Mouse (Mus musculus) layer of hippocampus, adult 9-11 months (tissue): ENCODE results near the gene Fam19a2.

Source experiments
- DNase-seq: peaks from one replicate; pipeline ENCODE4 v3.0.0; 2022

Gene Fam19a2

DNA sequence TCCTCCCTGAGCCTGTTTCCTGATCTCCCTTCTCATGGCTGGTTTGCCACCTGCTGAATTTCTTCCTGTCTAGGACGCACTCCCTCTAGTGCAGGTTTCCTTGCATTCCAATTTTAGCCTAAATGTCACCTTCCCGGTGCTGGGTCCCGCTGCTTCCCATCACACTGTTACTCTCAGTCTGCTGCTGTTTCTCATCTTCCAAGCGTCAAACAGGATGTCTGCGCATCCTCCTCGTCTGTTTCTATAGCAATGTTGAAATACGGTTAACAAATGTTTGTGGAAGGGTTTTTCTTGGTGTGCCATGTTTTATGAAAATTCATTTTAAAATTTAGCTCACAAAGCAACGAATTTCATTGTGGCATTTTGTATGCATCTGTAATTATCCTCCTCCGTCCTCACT lies 131.6 kb downstream of the Fam19a2 start:
- peak; percentile 14 for DNase-seq

DNA sequence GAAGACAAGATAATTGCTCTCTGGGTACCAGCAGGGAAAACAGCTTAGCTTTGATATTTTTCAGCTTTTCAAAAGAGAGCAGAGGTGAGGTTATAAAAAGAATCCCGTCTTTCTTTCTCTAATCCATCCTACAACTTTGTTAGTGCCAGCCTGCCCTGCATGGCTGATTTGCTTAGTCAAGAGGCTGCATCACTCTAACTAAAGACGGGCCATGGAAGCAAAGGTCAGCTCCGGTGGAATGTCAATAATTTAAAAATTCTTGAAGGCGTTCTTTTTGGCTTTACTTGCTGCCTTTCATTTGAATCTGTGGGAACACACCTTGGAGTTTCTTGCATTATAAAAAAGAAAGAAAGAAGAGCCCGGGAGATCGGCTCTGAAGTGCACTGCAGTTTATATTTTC lies 134.3 kb downstream of the Fam19a2 start:
- DNase-seq: no peak

DNA sequence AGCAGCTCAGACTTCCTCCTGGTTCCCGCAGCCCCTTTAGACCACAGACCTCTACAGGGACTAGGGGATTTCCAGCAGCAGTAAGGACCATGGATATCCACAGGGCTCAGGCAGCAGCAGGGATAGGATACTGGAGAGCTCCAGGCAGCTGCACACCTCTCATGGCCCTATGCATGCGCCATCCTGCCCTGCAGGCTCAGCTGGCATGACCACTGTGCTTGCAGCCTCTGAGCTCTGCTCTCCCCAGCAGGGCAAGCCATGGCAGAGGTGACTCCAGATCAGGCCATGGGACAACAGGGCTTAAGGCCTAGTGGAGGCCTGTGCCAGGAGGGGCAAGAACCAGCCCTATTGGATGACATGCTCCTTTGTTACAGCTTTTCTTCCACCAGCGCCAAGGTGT lies 137.4 kb downstream of the Fam19a2 start:
- no peak for DNase-seq

DNA sequence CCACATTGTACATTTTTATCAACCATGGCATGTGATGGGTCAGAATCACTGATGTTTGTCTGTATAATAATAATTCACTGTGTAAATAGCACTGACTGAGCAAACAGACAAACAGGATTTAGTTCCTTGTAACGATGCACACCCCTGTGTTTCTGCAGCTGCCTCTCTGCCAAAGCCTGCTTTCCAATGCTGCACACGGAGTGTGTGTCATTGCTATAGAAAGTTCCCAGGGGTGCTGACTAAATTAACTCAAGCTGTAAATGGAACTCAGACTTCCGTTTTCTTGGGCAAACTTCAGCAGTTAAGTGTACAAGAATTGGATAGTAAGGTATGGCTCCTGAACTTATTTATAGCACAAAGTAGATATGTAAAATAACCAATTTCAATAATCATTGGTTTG lies 138.7 kb downstream of the Fam19a2 start:
- no peak for DNase-seq

DNA sequence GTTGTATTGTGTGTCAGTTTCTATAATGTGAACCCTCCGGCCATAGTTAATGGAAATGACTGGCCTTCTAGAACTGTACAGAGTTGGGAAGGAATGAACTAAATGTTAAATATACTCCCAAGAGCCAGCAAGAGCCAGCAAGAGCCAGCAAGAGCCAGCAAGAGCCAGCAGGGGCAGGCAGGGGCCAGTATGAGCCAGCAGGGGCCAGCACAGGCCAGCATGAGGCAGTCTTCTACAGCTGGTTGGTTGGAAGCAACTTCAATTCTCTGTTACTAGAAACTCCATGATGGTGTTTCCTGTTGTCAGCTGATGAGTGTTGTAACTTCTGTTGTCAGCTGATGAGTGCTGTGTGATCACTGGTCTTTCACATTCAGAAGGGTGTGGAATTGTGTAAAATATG lies 151.2 kb downstream of the Fam19a2 start:
- DNase-seq: no peak

DNA sequence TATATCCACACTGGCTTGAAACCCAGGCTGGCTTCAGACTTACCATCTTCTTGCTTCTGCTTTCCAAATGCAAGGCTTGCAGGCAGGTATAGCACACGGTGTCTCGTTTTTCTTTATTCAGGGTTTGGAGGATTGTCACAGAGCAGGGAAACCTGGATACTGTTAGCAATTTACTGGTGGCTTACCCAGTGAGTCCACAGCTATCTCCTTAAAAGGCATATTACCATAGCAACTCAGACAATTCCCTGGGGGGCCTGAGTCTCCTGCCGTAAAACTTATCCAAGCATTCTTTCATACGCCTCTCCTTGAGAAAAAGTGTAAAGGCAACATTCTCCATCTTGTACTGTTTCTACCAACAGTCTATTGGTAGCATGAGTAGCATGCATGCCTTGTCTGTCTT lies 152.2 kb downstream of the Fam19a2 start:
- DNase-seq: no peak

DNA sequence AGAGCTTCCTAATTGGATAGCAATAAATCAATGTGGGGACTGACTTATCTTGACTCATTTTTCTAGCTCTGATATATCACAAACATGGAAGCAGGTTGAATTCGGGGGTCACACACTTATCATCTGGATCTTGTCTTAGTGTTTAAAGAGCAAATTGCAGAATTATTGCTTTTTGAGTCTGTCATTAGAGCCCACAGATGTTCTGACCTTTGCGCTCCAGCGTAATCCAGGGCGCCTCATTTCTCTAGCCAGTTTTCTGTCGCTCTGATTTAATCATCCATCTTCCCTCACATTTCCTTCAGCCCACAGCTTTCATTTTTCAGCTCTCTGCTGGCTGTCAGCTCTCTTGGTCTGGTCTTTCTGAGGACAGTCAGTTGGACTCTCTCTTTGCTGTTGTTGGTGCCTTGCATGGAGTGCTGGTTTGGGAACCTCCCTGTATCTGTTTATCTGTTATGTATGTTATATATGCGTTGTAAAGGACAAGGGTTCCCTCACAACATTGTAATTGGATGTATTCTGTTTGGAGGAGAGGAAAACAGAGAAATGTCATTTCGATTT lies 154.9 kb downstream of the Fam19a2 start:
- no peak for DNase-seq

DNA sequence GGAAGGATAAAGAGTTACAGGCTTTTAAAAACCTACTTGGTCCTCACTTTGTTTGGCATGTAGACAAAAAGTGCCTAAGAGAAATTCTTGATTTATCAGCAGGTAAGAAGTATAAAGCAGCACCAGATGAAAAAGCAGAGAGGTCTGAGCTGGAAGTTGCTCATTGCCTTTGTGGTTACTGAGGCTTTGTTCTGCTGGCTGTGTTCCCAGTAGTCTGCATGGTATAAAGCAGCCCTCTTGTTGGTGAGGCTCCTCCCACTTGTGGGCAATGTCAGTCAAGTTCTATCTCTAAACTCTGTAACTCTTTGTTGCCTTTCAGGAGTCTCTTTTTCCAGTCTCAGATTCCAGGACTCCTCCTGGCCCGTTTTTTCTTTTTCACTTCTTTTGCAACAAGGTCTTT lies 156.5 kb downstream of the Fam19a2 start:
- no peak for DNase-seq

DNA sequence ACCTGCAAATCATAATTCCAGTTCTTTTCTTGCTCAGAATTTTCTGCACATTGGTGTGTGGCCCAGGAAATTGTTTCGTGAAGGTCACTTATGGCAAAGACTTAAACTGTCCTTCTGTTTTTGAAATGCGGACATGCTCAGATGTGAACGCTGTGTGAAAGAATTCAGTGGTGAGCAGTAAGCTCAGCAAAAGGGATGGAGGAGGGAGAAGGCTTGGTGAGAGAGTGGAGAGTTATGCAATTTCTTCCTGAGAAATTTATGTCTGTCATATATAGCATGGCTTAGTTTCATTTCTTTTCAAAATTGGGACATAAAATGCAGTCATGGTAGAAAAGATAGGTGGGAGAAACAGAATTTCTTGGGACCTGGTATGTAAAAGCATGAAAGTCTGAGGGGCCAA lies 160.7 kb downstream of the Fam19a2 start:
- DNase-seq: no peak

DNA sequence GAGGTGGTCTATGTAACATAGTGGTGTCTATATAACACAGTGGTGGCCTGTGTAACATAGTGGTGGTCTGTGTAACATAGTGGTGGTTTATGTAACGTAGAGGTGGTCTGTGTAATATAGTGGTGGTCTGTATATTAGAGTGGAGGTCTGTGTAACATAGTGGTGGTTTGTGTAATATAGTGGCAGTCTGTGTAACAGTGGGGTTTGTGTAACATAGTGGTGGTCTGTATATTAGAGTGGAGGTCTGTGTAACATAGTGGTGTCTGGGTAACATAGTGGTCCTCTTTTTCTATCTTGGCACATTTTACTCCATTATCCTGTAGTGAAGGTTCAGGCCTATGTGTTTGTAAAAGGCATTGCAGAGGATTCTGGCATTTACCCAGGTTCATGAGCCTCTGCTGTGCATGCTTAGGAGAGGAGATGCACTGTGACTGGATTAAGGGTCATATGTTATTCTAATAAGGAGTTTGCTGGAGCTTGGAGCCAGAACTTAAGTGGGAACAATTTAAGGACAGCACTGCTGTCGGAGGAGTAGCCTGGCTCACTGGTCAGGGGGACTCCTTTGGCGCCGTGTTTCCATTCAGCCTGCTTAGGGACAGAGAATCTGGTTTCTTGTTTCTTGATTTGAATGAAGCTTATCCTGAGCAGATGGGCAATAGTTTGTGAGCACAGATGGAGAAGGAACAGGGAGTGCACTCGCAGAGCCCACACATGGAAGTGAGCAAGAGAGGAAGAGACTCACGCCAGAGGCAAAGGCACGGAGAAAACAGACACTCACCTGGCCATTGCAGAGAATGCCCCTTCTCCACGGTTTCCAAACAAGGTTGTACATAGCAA lies 162.9 kb downstream of the Fam19a2 start:
- DNase-seq: peak; percentile 84

DNA sequence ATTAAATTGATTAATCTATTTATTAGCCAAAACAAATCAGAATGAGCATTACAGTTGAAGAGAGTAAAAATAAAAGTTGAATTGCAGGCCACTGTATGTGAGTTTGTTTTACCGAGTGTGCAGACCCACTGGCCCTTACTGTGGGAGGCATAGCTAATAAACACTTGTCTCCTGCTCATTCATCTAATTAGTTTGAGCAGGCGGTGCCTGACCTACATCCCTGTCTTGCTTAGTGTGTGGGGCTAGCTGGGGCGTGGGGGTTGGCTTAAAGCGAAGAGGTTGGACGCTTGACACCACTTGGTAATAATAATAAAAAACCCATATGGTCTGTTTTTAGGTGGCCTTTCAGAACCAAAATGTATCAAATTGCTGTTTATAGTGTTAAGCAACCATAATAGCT lies 167.8 kb downstream of the Fam19a2 start:
- no peak for DNase-seq

DNA sequence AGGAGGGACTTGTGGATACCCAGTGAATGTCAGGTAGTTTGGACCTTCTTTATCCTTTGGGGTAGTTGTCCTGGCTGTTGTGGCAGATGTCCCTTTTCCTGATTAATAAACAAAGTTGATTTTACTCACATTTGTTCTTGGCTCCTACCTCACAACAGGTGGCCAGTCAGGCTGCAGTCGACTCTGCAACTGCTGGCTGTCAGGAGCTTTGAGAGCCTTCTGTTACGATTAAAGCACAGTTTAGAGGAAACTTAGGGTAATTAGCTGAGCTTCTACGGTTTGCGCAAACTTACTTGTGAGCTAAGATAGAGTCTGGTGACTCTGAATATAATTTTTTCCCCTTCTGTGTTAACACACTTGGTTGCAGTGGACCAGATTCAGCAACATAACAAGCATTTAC lies 173.8 kb downstream of the Fam19a2 start:
- peak; percentile 46 for DNase-seq

DNA sequence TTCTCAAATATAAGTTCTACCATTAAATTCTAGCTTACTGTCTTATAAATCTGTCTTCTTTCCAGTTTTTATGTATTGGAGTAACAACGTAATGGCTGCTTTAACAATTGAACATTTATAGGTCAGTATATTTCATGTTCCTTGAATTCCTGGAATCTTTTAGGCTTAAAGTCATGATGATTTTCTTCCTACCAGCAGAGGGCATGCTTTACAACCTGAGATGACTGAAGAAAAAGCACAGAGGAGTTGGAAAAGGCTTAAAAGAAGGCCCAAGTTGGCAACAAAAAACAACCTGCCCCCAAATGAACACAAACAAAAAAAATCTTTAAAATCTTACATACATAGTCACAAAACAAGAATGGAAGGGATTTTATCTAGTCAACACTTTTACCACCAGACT lies 193.0 kb downstream of the Fam19a2 start:
- no peak for DNase-seq

DNA sequence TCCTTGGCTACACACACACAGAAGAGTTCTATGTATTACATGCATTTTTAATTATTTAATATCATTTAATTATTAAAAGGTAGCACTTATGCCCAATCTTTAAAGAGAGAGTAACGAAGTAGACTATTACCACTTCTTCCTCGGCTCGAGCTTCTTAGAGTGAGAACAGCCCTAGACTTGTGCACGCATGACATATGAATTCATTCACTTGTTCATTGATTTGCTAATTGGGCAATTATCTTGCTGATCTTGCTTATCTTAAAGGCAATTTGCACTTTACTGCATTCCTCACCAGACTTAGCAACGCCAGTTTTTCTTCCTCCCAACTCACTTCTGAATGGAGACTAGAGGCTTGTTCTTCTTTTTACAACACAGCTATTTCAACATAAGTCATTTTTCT lies 196.7 kb downstream of the Fam19a2 start:
- DNase-seq: no peak

DNA sequence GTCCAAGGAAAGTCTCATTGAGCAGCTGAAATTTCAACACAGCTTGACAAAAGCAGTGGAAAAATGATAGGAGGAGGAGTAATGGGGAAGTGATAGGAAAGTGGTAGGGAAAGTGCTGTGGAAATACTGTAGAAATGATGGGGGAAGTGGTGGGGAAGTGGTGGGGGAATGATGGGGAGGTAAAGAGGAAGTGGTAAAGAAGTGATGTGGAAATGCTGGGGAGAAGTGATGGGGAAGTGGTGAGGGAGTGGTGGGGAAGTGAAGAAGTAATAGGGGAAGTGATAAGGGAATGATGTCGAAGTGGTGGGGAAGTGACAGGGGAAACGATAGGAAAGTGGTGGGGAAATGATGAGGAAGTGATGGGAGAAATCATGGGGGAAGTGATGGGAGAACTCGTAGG lies 198.5 kb downstream of the Fam19a2 start:
- DNase-seq: no peak

DNA sequence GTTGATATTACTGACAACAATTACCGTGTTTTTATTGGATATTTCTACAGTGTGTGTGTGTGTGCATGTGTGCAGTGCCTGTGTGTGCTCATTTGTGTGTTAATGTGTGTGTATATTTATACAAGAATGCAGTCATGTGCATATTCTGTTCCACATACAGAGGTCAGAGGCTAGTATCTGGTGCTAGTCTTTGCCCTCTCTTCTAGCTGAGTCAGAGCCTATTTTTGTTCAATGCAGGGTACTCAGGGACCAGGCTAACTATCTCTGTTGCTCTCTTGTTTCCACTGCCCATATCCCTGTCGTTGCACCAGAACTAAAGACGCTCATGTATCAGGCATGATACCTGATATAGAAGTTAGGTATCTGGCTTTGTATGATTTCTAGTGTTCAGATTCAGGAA lies 251.0 kb downstream of the Fam19a2 start:
- DNase-seq: no peak

DNA sequence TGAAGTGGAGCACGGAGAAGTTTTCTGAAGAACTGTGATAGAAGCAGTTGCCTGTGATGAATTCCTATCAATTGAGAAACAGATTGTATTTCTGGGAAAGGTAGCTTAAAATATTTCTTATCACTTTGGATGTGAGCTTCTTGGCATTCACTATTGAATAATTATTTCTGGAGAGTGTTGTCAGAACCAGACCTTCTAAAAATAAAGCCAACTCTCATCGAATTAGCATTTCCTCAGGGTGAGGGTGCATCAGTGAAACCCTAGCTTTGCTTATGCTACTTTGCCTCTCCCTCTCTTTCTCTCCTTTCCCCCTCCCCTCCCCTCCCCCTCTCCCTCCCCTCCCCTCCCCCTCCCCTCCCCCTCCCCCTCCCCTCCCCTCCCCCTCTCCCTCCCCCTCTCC lies 256.8 kb downstream of the Fam19a2 start:
- DNase-seq: no peak

DNA sequence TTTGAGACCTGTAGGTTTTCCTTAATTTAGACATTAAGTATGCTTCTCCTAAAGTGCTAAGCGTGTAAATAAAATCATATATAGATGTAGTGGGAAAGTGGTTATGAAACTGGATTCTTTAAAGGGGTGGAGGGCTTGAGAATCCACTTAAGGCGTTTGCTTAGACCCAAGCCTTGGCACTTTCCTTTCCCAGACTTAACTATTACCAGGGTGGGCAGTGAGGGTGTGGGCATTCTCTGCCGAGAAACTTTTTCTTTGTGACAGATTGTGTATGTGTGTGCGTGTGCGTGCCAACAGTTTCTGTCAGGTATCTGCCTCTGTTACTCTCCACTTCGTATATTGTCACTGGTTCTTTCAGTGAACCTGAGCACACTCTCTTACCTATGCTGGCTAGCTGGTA lies 257.4 kb downstream of the Fam19a2 start:
- DNase-seq: no peak

DNA sequence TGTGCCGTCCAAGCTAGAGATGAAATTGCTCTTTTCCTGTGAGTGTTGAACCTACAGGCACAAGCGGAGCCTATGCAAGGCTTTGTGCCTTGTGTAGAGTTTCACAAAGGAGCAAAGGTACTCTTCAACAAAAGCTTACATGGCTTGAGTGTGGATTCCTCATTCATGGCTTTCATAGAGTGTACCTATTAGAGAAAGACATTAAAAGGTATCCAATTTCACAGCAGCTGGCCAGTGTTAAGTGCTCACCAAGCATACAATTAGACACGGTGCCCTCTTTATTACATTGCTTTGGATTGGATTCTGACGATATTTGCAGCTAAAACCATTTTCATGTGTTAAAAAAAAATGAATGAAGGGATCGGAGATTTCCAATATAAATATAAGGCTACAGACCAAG lies 261.6 kb downstream of the Fam19a2 start:
- no peak for DNase-seq

DNA sequence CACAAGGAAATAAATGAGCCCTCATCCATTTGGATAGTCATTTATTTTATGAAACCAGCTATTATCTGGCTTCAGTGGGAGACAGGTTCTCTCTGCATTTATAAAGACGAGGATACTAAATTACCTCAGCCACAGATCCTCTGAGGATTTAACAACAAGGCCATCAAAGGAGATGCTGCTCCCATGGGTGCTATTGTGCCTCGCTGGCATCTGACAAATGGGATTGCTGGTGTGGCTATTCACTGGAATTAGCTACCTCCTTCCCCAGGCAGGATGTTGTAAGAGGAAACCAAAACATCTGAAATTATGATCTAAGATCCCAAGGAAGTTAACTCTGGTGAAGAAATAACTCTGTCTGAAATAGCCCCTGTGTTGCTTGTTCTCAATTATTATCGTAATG lies 262.3 kb downstream of the Fam19a2 start:
- no peak for DNase-seq

DNA sequence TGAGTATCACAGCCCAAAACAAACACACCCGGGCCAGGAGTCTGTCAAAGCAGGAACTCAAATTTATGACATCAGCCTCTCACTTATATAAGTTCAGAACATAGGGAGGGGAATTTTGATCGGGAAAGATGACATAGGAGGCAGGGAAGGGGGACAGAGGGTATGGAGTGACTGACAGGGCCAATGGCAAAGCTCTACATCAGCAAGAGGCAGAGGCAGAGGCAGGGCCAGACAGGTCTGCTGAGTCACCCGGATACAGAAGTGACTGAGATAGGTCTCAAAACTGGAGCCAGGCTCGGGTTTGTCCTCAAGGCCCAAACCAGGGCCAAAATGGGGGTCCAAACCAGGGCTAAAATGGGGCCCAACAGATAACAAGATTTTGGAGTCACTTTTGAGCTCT lies 272.3 kb downstream of the Fam19a2 start:
- DNase-seq: no peak

DNA sequence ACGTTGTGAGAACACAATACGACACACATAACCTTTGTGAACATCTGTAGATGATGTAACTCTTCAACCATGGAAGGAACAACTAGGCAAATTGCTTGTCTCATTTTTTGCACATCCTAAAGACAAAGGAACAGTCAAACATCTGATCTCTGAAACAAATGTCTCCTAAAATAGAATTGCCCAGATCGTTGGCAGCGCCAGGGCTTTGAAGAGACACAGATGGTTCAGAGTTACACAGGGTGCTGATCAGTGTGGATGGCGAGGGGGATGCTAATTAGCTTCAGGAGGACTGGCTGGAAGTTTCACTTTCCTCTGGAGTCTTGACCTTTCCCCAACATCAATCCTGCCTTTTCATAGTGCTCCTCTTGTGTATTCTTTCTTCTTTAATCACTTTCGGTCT lies 284.6 kb downstream of the Fam19a2 start:
- DNase-seq: peak; percentile 85

DNA sequence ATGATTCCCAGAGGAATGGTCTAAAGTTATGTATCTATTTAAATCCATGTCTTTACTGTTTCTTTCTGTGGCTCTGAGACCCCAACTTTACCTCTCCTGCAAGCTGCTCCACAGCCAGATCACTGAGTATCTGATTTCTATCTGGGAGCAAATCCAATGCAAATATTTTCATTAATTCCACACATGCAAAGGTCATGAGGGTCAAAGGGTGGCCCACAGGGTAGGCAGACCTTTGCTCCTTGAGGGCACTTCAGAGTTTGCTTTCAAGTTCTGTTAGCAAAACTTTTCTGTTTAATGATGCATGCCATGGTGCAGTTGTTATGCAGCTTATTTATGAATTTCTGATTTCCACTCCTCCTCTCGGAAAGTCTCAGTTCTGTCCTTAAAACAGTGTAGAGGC lies 303.9 kb downstream of the Fam19a2 start:
- DNase-seq: no peak

DNA sequence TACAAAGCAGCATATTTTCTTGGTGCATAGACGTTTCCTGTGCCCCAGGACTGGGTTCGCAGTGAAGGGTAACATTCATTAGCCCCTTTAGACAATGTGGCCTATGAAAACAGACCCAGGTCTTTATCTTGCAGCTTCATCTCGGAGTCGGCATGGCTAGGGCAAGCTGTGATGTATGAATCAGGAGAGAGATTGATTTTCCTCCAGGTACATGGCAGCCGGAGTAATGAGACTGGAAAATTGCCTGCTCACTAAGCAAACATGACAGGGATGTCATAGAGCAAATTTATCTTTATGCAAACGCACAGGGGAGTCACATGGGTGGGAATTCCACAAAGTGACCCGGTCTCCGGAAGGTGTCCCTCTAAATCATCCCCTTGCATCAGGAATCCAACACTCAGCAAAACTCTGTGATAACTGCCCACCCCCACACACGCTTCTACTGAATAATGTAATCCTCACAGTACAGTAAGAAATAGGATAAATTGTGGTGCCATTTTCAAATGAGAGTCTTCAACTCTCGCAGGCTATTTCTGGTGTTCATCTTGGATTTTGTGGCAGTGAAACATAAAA lies 306.9 kb downstream of the Fam19a2 start:
- DNase-seq: no peak
